Mouse (Mus musculus) MEL (cell line): ENCODE measurements around the gene Msantd2. TPM values are rescaled to one million over a fixed set of nuclear protein-coding genes. Genes with fewer than 3 reads are reported as not detected.

ENCODE experiments used
- DNase-seq: peaks from one replicate; pipeline ENCODE4 v3.0.0; 2011; ENCODE audit warnings: low read depth, low spot score
- H3K27ac ChIP-seq: 2 replicates; pipeline ENCODE4 v1.5.1; 2012; ENCODE audit warnings: low read depth, mild to moderate bottlenecking, control low read depth, low read length, moderate library complexity; ENCODE audit not compliant: control insufficient read depth
- H3K27me3 ChIP-seq, 2 experiments: fragments of 150-350 bp in 1 of 2; sonication (generic) in 1 of 2; 2 replicates each; pipeline ENCODE4 v1.6.1; 2012; ENCODE audit warnings: low read length in 2 of 2, mild to moderate bottlenecking in 2 of 2, improper control_type of control experiment in 1 of 2, moderate library complexity in 1 of 2; ENCODE audit not compliant: insufficient read depth in 2 of 2, control insufficient read depth in 1 of 2
- H3K36me3 ChIP-seq, 2 experiments: 2 replicates each; pipeline ENCODE4 v1.6.1; 2012 to 2014; ENCODE audit warnings: low read length in 2 of 2, improper control_type of control experiment in 1 of 2, inconsistent platforms in 1 of 2, mild to moderate bottlenecking in 1 of 2; ENCODE audit not compliant: insufficient read depth in 2 of 2, control insufficient read depth in 1 of 2
- H3K4me1 ChIP-seq, 2 experiments: fragments of 150-350 bp in 1 of 2; sonication (generic) in 1 of 2; 2 replicates each; pipeline ENCODE4 v1.6.1; 2012; ENCODE audit warnings: low read length in 2 of 2, improper control_type of control experiment in 1 of 2, mild to moderate bottlenecking in 1 of 2; ENCODE audit not compliant: insufficient read depth in 2 of 2, control insufficient read depth in 1 of 2
- H3K4me3 ChIP-seq, 2 experiments: fragments of 150-350 bp in 1 of 2; sonication (generic) in 1 of 2; 2 replicates each; pipeline ENCODE4 v1.5.1; 2012; ENCODE audit warnings: low read depth in 2 of 2, low read length in 2 of 2, mild to moderate bottlenecking in 2 of 2, moderate library complexity in 2 of 2, control low read depth in 1 of 2, improper control_type of control experiment in 1 of 2; ENCODE audit not compliant: control insufficient read depth in 1 of 2, insufficient read depth in 1 of 2
- H3K79me2 ChIP-seq: 2 replicates; pipeline ENCODE4 v1.6.1; 2012; ENCODE audit warnings: mild to moderate bottlenecking, low read length, moderate library complexity; ENCODE audit not compliant: control insufficient read depth, poor library complexity, insufficient read depth
- H3K9ac ChIP-seq: 2 replicates; pipeline ENCODE4 v1.6.1; 2012; ENCODE audit warnings: low read depth, mild to moderate bottlenecking, control low read depth, low read length, moderate library complexity; ENCODE audit not compliant: control insufficient read depth, poor library complexity, severe bottlenecking
- H3K9me3 ChIP-seq: fragments of 150-350 bp; sonication (generic); replicated peaks from 2 replicates; pipeline ENCODE4 v1.6.1; 2012; ENCODE audit warnings: mild to moderate bottlenecking, low read length, improper control_type of control experiment, moderate library complexity; ENCODE audit not compliant: insufficient read depth
- BHLHE40 ChIP-seq: IDR thresholded peaks from 2 replicates; pipeline ENCODE4 v1.6.1; 2012; ENCODE audit warnings: low read depth, mild to moderate bottlenecking, inconsistent platforms, low read length, improper control_type of control experiment, borderline replicate concordance
- CHD2 ChIP-seq: IDR thresholded peaks from 2 replicates; pipeline ENCODE4 v1.6.1; 2011; ENCODE audit warnings: low read length, improper control_type of control experiment
- E2F4 ChIP-seq: IDR thresholded peaks from 2 replicates; pipeline ENCODE4 v1.6.1; 2011; ENCODE audit warnings: low read depth, low read length, improper control_type of control experiment, borderline replicate concordance
- EP300 ChIP-seq, 2 experiments: IDR thresholded peaks; 2 replicates each; pipeline ENCODE4 v1.6.1; 2011; ENCODE audit warnings: improper control_type of control experiment in 2 of 2, low read length in 2 of 2, low read depth in 1 of 2, mild to moderate bottlenecking in 1 of 2
- GATA1 ChIP-seq: IDR thresholded peaks from 2 replicates; pipeline ENCODE4 v1.6.1; 2011; ENCODE audit warnings: low read depth, low read length, improper control_type of control experiment
- KAT2A ChIP-seq: conservative IDR thresholded peaks from 2 replicates; pipeline ENCODE4 v1.6.1; 2012; ENCODE audit warnings: low read depth, low read length, improper control_type of control experiment, inconsistent platforms
- MAX ChIP-seq: IDR thresholded peaks from 2 replicates; pipeline ENCODE4 v1.6.1; 2011; ENCODE audit warnings: low read length, improper control_type of control experiment
- MXI1 ChIP-seq: IDR thresholded peaks from 2 replicates; pipeline ENCODE4 v1.6.1; 2011; ENCODE audit warnings: mild to moderate bottlenecking, low read depth, low read length, improper control_type of control experiment
- NELFE ChIP-seq: IDR thresholded peaks from 2 replicates; pipeline ENCODE4 v1.6.1; 2011; ENCODE audit warnings: low read depth, low read length, improper control_type of control experiment
- RCOR1 ChIP-seq: IDR thresholded peaks from 2 replicates; pipeline ENCODE4 v1.6.1; 2012; ENCODE audit warnings: low read depth, mild to moderate bottlenecking, inconsistent platforms, low read length, improper control_type of control experiment
- TCF12 ChIP-seq: IDR thresholded peaks from 2 replicates; pipeline ENCODE4 v1.6.1; 2014; ENCODE audit warnings: low read depth, mild to moderate bottlenecking, inconsistent platforms, low read length, improper control_type of control experiment, moderate library complexity
- USF1 ChIP-seq: IDR thresholded peaks from 2 replicates; pipeline ENCODE4 v1.6.1; 2014; ENCODE audit warnings: low read depth, mild to moderate bottlenecking, inconsistent platforms, low read length, improper control_type of control experiment, moderate library complexity
- polyA plus RNA-seq, 2 experiments: library from polyadenylated mRNA; stranded (reverse) in 1 of 2; unstranded in 1 of 2; fragments of >175 nt in 1 of 2; fragments of >200 nt in 1 of 2; gene quantifications; 2 replicates each; pipeline versions ENCODE4 v1.2.1 to v1.2.4; 2012; ENCODE audit warnings: low replicate concordance in 2 of 2, low read depth in 1 of 2; ENCODE audit not compliant: insufficient read length in 2 of 2, insufficient read depth in 1 of 2, missing spikeins in 1 of 2
- total RNA-seq: library from RNA; depleted of rRNA; stranded (reverse); fragments of 300-350 nt; gene quantifications from 2 replicates; pipeline ENCODE4 v1.2.3, GENCODE M21; 2012

Gene Msantd2
- total and polyA plus RNA-seq, 3 experiments, result 15.5 to 26.2 TPM; not detected in 1

GRCm38 (mm10) chr9:37540226-37540625, 51.1 kb downstream of the Msantd2 start:
- Histone ChIP-seq H3K27ac (no peak overlapping the region), H3K4me1 (no peaks in the 10 kb centered on the region), H3K4me3 (no peak overlapping the region), H3K36me3 (no peaks in the 10 kb centered on the region), H3K79me2 (no peaks in the 10 kb centered on the region), H3K9ac (no peak overlapping the region), H3K9me3 (no peaks in the 10 kb centered on the region), H3K27me3 (no peaks in the 10 kb centered on the region; a peak in 1 of 4 replicates)
- TF ChIP-seq MXI1, result no peak
- TF ChIP-seq USF1, result no peak
- TF ChIP-seq NELFE, result no peak
- TF ChIP-seq EP300 (IDR thresholded peaks at IDR 0.05; ENCODE audit: low read depth in 1 of 2, low read length in 2 of 2), result no peak
- TF ChIP-seq CHD2, result no peak
- no peak for TF ChIP-seq MAX
- no peak for TF ChIP-seq BHLHE40
- no peak for TF ChIP-seq RCOR1
- no peak for DNase-seq

- Histone ChIP-seq H3K9me3 (no peaks in the 10 kb centered on the region), H3K27me3 (no peaks in the 10 kb centered on the region; a peak in 1 of 4 replicates), H3K27ac (no peak overlapping the region), H3K4me3 (no peak overlapping the region), H3K36me3 (no peaks in the 10 kb centered on the region), H3K79me2 (no peaks in the 10 kb centered on the region), H3K4me1 (no peaks in the 10 kb centered on the region), H3K9ac (no peak overlapping the region)
- TF ChIP-seq KAT2A, result no peak
- TF ChIP-seq E2F4, result no peak
- TF ChIP-seq RCOR1, result no peak
- TF ChIP-seq USF1, result no peak
- no peak for TF ChIP-seq GATA1
- no peak for TF ChIP-seq TCF12
- no peak for DNase-seq
Observed at GRCm38 (mm10) chr9:37540701-37541575, 51.8 kb downstream of the Msantd2 start.
